Mouse (Mus musculus) testis, adult 10 weeks (tissue): ENCODE measurements around the gene Arsj. TPM values are rescaled to one million over a fixed set of nuclear protein-coding genes. Genes with fewer than 3 reads are reported as not detected.

Experiments
- polyA plus RNA-seq: library from polyadenylated mRNA; stranded (reverse); fragments of 350-450 nt; fragmentation: Illumina TruSeq; extraction: RNeasy Lipid Tissue Mini Kit (QIAGEN cat#74804); gene quantifications from one replicate; pipeline ENCODE4 v1.2.3, GENCODE M21; 2014; ENCODE audit warnings: low read depth, low replicate concordance

Arsj gene
- 0.07 TPM for polyA plus RNA-seq

GRCm38 (mm10) chr3:126363568-126364505 is at the start of gene Arsj:
Arsj (plus strand) TSS chr3:126363684.

Other genes with a start within 250 kb of the Arsj start
- gene Camk2d, start 232.6 kb downstream of the Arsj start, polyA plus RNA-seq: 7.9 TPM